Mouse (Mus musculus): ENCODE data around the gene Cfap70. TPM values are rescaled to one million over a fixed set of nuclear protein-coding genes. Genes with fewer than 3 reads are reported as not detected.

Gene Cfap70
- total and polyA plus RNA-seq, 2 experiments from 2014 or later = 2.8 to 3.4 TPM

GRCm38 (mm10) chr14:20436976-20437375 is 15.1 kb downstream of the Cfap70 start:
- ATAC-seq (ENCODE audit: low FRiP score) (no peak), DNase-seq (ENCODE audit: low spot score) (no peak)
- no peak overlapping the region for H3K4me2 ChIP-seq (ENCODE audit: low read depth, low read length, poor library complexity, severe bottlenecking)
- H3K27me3 ChIP-seq (ENCODE audit: insufficient read depth, low read length) = no peaks in the 10 kb centered on the region
- H3K27ac ChIP-seq (ENCODE audit: low read depth, low read length) = no peak overlapping the region
- WGBS = 79% methylated on average over 6 of the region's 6 CpGs
- H3K4me3 ChIP-seq (ENCODE audit: low read depth, low read length) = no peak overlapping the region
- no peak for TF ChIP-seq CTCF (IDR thresholded peaks at IDR 0.05)
- H3K36me3 ChIP-seq (ENCODE audit: insufficient read depth, low read length) = no peaks in the 10 kb centered on the region
- H3K9ac ChIP-seq (replicated peaks; ENCODE audit: low read length, poor library complexity, severe bottlenecking) = no peak overlapping the region
- no peaks in the 10 kb centered on the region for H3K4me1 ChIP-seq (ENCODE audit: insufficient read depth, low read length)
- H3K9me3 ChIP-seq (ENCODE audit: low read length) = no peaks in the 10 kb centered on the region

DNA sequence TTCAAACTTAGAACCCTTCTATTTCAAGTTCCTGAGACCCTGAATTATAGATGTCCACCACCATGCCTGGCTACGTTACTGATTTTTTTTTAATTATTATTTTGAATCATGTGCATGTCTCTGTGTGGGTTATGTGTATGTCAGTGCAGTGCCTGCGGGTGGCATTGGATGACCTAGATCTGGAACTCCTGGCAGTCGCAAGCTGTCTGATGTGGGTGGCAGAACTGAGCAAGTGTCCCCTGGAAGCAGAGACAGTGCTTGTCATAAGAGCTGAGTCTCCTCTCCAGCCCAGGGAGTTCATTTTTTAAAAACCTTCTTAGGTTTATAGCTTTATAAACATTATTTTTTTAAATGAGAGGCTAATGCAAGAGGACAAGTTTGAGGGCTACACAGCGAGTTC is 19.6 kb downstream of the Cfap70 start:
- Histone ChIP-seq H3K27me3 (ENCODE audit: insufficient read depth, low read length) (no peaks in the 10 kb centered on the region), H3K4me1 (ENCODE audit: insufficient read depth, low read length) (no peaks in the 10 kb centered on the region), H3K36me3 (ENCODE audit: insufficient read depth, low read length) (no peaks in the 10 kb centered on the region), H3K27ac (ENCODE audit: low read depth, low read length) (no peak overlapping the region), H3K9me3 (ENCODE audit: low read length) (no peaks in the 10 kb centered on the region), H3K4me3 (ENCODE audit: low read depth, low read length) (no peak overlapping the region), H3K4me2 (ENCODE audit: low read depth, low read length, poor library complexity, severe bottlenecking) (no peak overlapping the region), H3K9ac (replicated peaks; ENCODE audit: low read length, poor library complexity, severe bottlenecking) (no peak overlapping the region)
- no peak for ATAC-seq (ENCODE audit: low FRiP score)
- WGBS = 84% methylated on average over 4 of the region's 4 CpGs
- no peak for TF ChIP-seq CTCF (IDR thresholded peaks at IDR 0.05)
- DNase-seq (ENCODE audit: low spot score) = no peak

DNA sequence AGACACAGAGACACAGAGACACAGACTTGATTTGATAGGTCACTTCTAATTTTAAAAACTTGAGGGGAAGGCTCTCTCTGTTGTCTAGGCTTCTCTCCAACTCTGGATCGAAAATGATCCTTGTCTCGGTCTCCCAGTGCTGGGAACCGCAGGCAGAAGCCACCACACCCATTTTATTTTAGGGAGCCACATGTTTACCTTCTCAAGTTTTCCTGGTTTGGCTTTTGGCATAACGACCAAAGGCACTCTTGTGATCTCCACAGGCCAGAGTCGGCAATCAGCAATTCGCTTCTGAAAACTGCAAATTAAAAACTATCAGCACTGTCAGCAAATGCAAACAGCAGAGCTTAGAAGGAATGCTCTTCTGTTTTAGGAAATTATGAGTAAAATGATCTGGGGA is 20.3 kb downstream of the Cfap70 start:
- WGBS = 81% methylated on average over 6 of the region's 6 CpGs
- Histone ChIP-seq H3K36me3 (ENCODE audit: insufficient read depth, low read length) (no peaks in the 10 kb centered on the region), H3K9me3 (ENCODE audit: low read length) (no peaks in the 10 kb centered on the region), H3K9ac (replicated peaks; ENCODE audit: low read length, poor library complexity, severe bottlenecking) (no peak overlapping the region), H3K4me1 (ENCODE audit: insufficient read depth, low read length) (no peaks in the 10 kb centered on the region), H3K27me3 (ENCODE audit: insufficient read depth, low read length) (no peaks in the 10 kb centered on the region), H3K4me2 (ENCODE audit: low read depth, low read length, poor library complexity, severe bottlenecking) (no peak overlapping the region), H3K4me3 (ENCODE audit: low read depth, low read length) (no peak overlapping the region), H3K27ac (ENCODE audit: low read depth, low read length) (no peak overlapping the region)
- no peak for ATAC-seq (ENCODE audit: low FRiP score)
- no peak for TF ChIP-seq CTCF (IDR thresholded peaks at IDR 0.05)
- no peak for DNase-seq (ENCODE audit: low spot score)

DNA sequence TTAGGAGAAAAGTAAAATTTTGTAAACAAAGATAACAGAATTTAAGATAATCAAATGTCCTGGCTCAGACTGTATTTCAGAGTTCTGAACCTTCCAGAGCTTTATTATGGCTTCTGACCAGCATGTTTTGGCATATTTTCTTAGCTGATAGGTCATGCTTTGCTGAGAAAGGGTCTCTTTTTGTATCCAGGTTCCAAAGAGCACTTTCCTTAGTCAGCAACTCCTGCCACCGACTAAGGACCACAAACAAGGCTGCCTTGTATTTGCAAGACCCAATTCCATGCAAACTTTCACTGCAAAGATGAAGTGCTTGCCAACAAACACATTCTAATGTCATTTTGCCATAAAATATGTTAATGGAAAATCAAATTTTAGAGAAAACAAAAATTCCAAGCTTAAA is 22.2 kb downstream of the Cfap70 start:
- DNase-seq (ENCODE audit: low spot score) = no peak
- 65% methylated on average over 1 of the region's 1 CpGs for WGBS
- no peak for TF ChIP-seq CTCF (IDR thresholded peaks at IDR 0.05)
- no peak for ATAC-seq (ENCODE audit: low FRiP score)
- Histone ChIP-seq H3K4me2 (ENCODE audit: low read depth, low read length, poor library complexity, severe bottlenecking) (no peak overlapping the region), H3K4me3 (ENCODE audit: low read depth, low read length) (no peak overlapping the region), H3K9me3 (ENCODE audit: low read length) (no peaks in the 10 kb centered on the region), H3K9ac (replicated peaks; ENCODE audit: low read length, poor library complexity, severe bottlenecking) (no peak overlapping the region), H3K27me3 (ENCODE audit: insufficient read depth, low read length) (no peaks in the 10 kb centered on the region), H3K27ac (ENCODE audit: low read depth, low read length) (no peak overlapping the region), H3K4me1 (ENCODE audit: insufficient read depth, low read length) (no peaks in the 10 kb centered on the region), H3K36me3 (ENCODE audit: insufficient read depth, low read length) (no peaks in the 10 kb centered on the region)

GRCm38 (mm10) chr14:20428593-20428992 is 23.4 kb downstream of the Cfap70 start:
- no peaks in the 10 kb centered on the region for H3K9me3 ChIP-seq (ENCODE audit: low read length)
- no peak overlapping the region for H3K9ac ChIP-seq (replicated peaks; ENCODE audit: low read length, poor library complexity, severe bottlenecking)
- H3K36me3 ChIP-seq (ENCODE audit: insufficient read depth, low read length) = no peaks in the 10 kb centered on the region
- 36% methylated on average over 1 of the region's 1 CpGs for WGBS
- DNase-seq (ENCODE audit: low spot score) (no peak), ATAC-seq (ENCODE audit: low FRiP score) (no peak)
- no peak for TF ChIP-seq CTCF (IDR thresholded peaks at IDR 0.05)
- H3K27me3 ChIP-seq (ENCODE audit: insufficient read depth, low read length) = no peaks in the 10 kb centered on the region
- no peaks in the 10 kb centered on the region for H3K4me1 ChIP-seq (ENCODE audit: insufficient read depth, low read length)
- no peak overlapping the region for H3K4me2 ChIP-seq (ENCODE audit: low read depth, low read length, poor library complexity, severe bottlenecking)
- no peak overlapping the region for H3K4me3 ChIP-seq (ENCODE audit: low read depth, low read length)
- H3K27ac ChIP-seq (ENCODE audit: low read depth, low read length) = no peak overlapping the region

DNA sequence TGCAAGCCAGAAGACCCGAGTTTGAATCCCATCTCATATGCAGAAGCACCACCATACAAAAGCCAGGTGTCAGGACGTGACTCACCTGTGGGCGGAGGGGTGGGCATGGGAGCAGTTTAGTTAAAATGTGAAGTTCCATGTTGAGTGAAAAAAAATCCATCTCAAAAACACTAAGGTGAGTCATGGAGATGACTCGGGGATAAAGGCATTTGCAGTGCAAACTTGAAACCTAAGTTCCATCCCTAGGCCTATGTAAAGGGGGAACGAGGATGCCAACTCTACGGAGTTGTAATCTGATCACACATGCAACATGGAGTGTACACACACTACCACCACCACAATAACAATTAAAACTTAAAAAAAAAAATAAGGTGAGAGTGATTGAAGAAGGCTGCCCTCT is 29.0 kb downstream of the Cfap70 start:
- Histone ChIP-seq H3K4me2 (ENCODE audit: low read depth, low read length, poor library complexity, severe bottlenecking) (no peak overlapping the region), H3K9me3 (ENCODE audit: low read length) (no peaks in the 10 kb centered on the region), H3K4me1 (ENCODE audit: insufficient read depth, low read length) (no peaks in the 10 kb centered on the region), H3K27ac (ENCODE audit: low read depth, low read length) (no peak overlapping the region), H3K36me3 (ENCODE audit: insufficient read depth, low read length) (no peaks in the 10 kb centered on the region), H3K4me3 (ENCODE audit: low read depth, low read length) (no peak overlapping the region), H3K27me3 (ENCODE audit: insufficient read depth, low read length) (no peaks in the 10 kb centered on the region), H3K9ac (replicated peaks; ENCODE audit: low read length, poor library complexity, severe bottlenecking) (no peak overlapping the region)
- ATAC-seq (ENCODE audit: low FRiP score) (no peak), DNase-seq (ENCODE audit: low spot score) (no peak)
- 90% methylated on average over 6 of the region's 6 CpGs for WGBS
- TF ChIP-seq CTCF (IDR thresholded peaks at IDR 0.05) = no peak
